Comparison of ENCODE assay signal across 9 mouse cellular contexts in genomic region chr8:45507277-45507633, GRCm38 (mm10). TPM values are rescaled to one million over a fixed set of nuclear protein-coding genes. Genes with fewer than 3 reads are reported as not detected.
A peak's percentile ranks its signal among the peaks of the same experiment; 100 is the strongest.
DNase-seq lines count a peak whose midpoint lies in the region; ATAC-seq and TF ChIP-seq lines count a peak whose summit lies in the region.
"Had no signal": no experiment of that assay in that cellular context is flagged by ENCODE, and none has a peak within 500 bp of the region (broad histone marks: within the 10 kb centered on the region; RNA-seq: fewer than 3 reads in every experiment).

No protein-coding gene starts in this region.

- intact Hi-C loops in left cerebral cortex, adult 2 months (cut with DNase I) = loop anchor here (5.0 kb wide), 3 partner anchors 95 to 210 kb away; no protein-coding TSS in a partner anchor
- intact Hi-C loops in left cerebral cortex, postnatal 14 days (cut with DNase I) = no loop called here

- H3K27ac ChIP-seq in left cerebral cortex, adult 2 months = peak overlapping the region; percentile 82
- H3K27ac ChIP-seq in limb, embryonic 13.5 days = no peak overlapping the region
- H3K27ac ChIP-seq in stomach, embryonic 15.5 days = no peak overlapping the region

- peaks cover 9% of the 10 kb centered on the region for H3K4me1 ChIP-seq in limb, embryonic 13.5 days
- H3K4me1 ChIP-seq in stomach, embryonic 15.5 days = no peaks in the 10 kb centered on the region

- no peaks in the 10 kb centered on the region for H3K9me3 ChIP-seq in limb, embryonic 13.5 days
- H3K9me3 ChIP-seq in stomach, embryonic 15.5 days = no peaks in the 10 kb centered on the region

- H3K9ac ChIP-seq in limb, embryonic 13.5 days = peak overlapping the region; percentile 50; the same call in 1 of the 2 replicates
- no peak overlapping the region for H3K9ac ChIP-seq in stomach, embryonic 15.5 days

- TF ChIP-seq CTCF in left cerebral cortex, adult 2 months (IDR thresholded peaks at IDR 0.05) = no peak

- H3K4me3 ChIP-seq in left cerebral cortex, adult 2 months = peak overlapping the region; percentile 57
- H3K4me3 ChIP-seq in limb, embryonic 13.5 days = peak overlapping the region; percentile 36
- peak overlapping the region; percentile 21; the same call in 1 of the 2 replicates for H3K4me3 ChIP-seq in stomach, embryonic 15.5 days (replicated peaks)

- 0 out of 2 replicates have a peak, but pooled peaks have one; percentile 17 for ATAC-seq in cerebellum, adult (ENCODE audit: insufficient number of reproducible peaks, low FRiP score, low TSS enrichment)
- ATAC-seq in limb, embryonic 13.5 days (ENCODE audit: low FRiP score, low read depth) = no peak
- no peak for ATAC-seq in stomach, embryonic 15.5 days (ENCODE audit: insufficient read depth, low FRiP score, low read depth)
- ATAC-seq in activated CD4-positive, CD25-positive, alpha-beta regulatory T cell, adult 4 months = no peak

- no peaks in the 10 kb centered on the region for H3K36me3 ChIP-seq in limb, embryonic 13.5 days
- H3K36me3 ChIP-seq in stomach, embryonic 15.5 days = no peaks in the 10 kb centered on the region

- H3K4me2 ChIP-seq in limb, embryonic 13.5 days (replicated peaks) = peak overlapping the region; percentile 62
- peak overlapping the region; percentile 41 for H3K4me2 ChIP-seq in stomach, embryonic 15.5 days

- 36% methylated on average over 8 of the region's 8 CpGs for WGBS in limb, embryonic 13.5 days
- 52% methylated on average over 8 of the region's 8 CpGs for WGBS in stomach, embryonic 15.5 days

- H3K27me3 ChIP-seq in limb, embryonic 13.5 days = no peaks in the 10 kb centered on the region
- no peaks in the 10 kb centered on the region for H3K27me3 ChIP-seq in stomach, embryonic 15.5 days (replicated peaks)

- no peak for DNase-seq in cerebellum, adult 9-11 months
- no peak for DNase-seq in left cerebral cortex, adult 2 months (ENCODE audit: extremely low spot score in 1 of 2, low spot score in 2 of 2)
- DNase-seq in left cerebral cortex, postnatal 14 days (ENCODE audit: low spot score in 2 of 2) = no peak
- no peak for DNase-seq in embryo, embryonic 9.5 days (ENCODE audit: extremely low spot score)

RNA-seq across cellular contexts. Expression of gene Sorbs2, which starts 0.3 kb away (rescaled TPM):
- total RNA-seq in left cerebral cortex, adult 2 months (2021) = 100 to 1,000 TPM; 370 to 377 TPM
- total RNA-seq in left cerebral cortex, postnatal 14 days (2021) = 100 to 1,000 TPM; 258 to 338 TPM
- 45.5 and 52.4 TPM in 2 replicates for polyA plus RNA-seq in limb, embryonic 13.5 days (2015; fragmentation: Nextera tagmentation; extraction: Ambion mirVana)
- polyA plus RNA-seq in stomach, embryonic 15.5 days (2015; fragmentation: Nextera tagmentation; extraction: Ambion mirVana) = 25.9 and 28.8 TPM in 2 replicates
- polyA plus RNA-seq in activated CD4-positive, CD25-positive, alpha-beta regulatory T cell, adult 4 months (2017; shearing (Covaris generic)) = under 1 TPM; 0.11 to 0.32 TPM
- total RNA-seq: MEL had no signal

Comparison
In these comparisons a context has a peak if more than half of its experiments do, and no peak if none do; other contexts are left out.
1. RNA of gene Sorbs2, which starts 0.3 kb away (polyA plus RNA-seq): 45.5 to 52.4 TPM in limb, embryonic 13.5 days and 25.9 to 28.8 TPM in stomach, embryonic 15.5 days; 0.11 to 0.32 TPM in activated CD4-positive, CD25-positive, alpha-beta regulatory T cell, adult 4 months; every median in the first group is over 10 times any median in the second.
2. Peak in every context shown above with its lines, with median percentiles within 50 percentile points of each other: H3K4me3 ChIP-seq.